Mouse (Mus musculus): ENCODE results near the gene Rif1.

Gene Rif1

GRCm38 (mm10) chr2:52169243-52170005, 96.8 kb downstream of the Rif1 start:
- TF ChIP-seq GATA4 (IDR thresholded peaks at IDR 0.05; ENCODE audit: insufficient replicate concordance, low read length): no peak
